Mouse (Mus musculus) intestine, embryonic 16.5 days (tissue): Measurements from ENCODE around the gene Itgb3. TPM values are rescaled to one million over a fixed set of nuclear protein-coding genes. Genes with fewer than 3 reads are reported as not detected.
A peak's percentile ranks its signal among the peaks of the same experiment; 100 is the strongest.

ENCODE experiments used
- ATAC-seq: fragments of 200-750 bp; cut with Nextera tagmentation; 2 replicates; pipeline ENCODE4 v1.8.0; 2017; ENCODE audit warnings: moderate TSS enrichment, moderate library complexity
- H3K27ac ChIP-seq: fragments of 300-500 bp; sonication (generic); 2 replicates; pipeline ENCODE4 v1.5.1; 2014; ENCODE audit warnings: mild to moderate bottlenecking, low read length
- H3K27me3 ChIP-seq: fragments of 300-500 bp; sonication (generic); replicated peaks from 2 replicates; pipeline ENCODE4 v1.6.1; 2014; ENCODE audit warnings: low read length, control low read depth, mixed read lengths; ENCODE audit not compliant: control insufficient read depth, insufficient read depth
- H3K36me3 ChIP-seq: fragments of 300-500 bp; sonication (generic); 2 replicates; pipeline ENCODE4 v1.6.1; 2014; ENCODE audit warnings: low read length, control low read depth; ENCODE audit not compliant: control insufficient read depth, insufficient read depth
- H3K4me1 ChIP-seq: fragments of 300-500 bp; sonication (generic); 2 replicates; pipeline ENCODE4 v1.6.1; 2014; ENCODE audit warnings: low read length, control low read depth, mixed read lengths; ENCODE audit not compliant: control insufficient read depth, insufficient read depth
- H3K4me2 ChIP-seq: fragments of 300-500 bp; sonication (generic); 2 replicates; pipeline ENCODE4 v1.6.1; 2014; ENCODE audit warnings: low read depth, low read length, control low read depth
- H3K4me3 ChIP-seq: fragments of 300-500 bp; sonication (generic); 2 replicates; pipeline ENCODE4 v1.5.1; 2014; ENCODE audit warnings: mild to moderate bottlenecking, low read length
- H3K9ac ChIP-seq: fragments of 300-500 bp; sonication (generic); 2 replicates; pipeline ENCODE4 v1.6.1; 2014; ENCODE audit warnings: low read depth, low read length
- H3K9me3 ChIP-seq: fragments of 300-500 bp; sonication (generic); 2 replicates; pipeline ENCODE4 v1.6.1; 2016; ENCODE audit warnings: low read length, control low read depth; ENCODE audit not compliant: control insufficient read depth
- WGBS: fragments of 180-500 bp; shearing (Covaris S2); extraction: QIAGEN DNeasy Blood & Tissue Kit; methylation state at CpG from one replicate; pipeline ENCODE4 v1.1.7; 2014; 5-methylcytosine and 5-hydroxymethylcytosine counted together
- polyA plus RNA-seq: library from polyadenylated mRNA; unstranded; fragments of >200 nt; fragmentation: Nextera tagmentation; extraction: Ambion mirVana; gene quantifications from 2 replicates; pipeline ENCODE4 v1.2.1, GENCODE M21; 2015

Gene Itgb3
- polyA plus RNA-seq, 1 experiment from 2014 or later = 4.9 TPM

DNA sequence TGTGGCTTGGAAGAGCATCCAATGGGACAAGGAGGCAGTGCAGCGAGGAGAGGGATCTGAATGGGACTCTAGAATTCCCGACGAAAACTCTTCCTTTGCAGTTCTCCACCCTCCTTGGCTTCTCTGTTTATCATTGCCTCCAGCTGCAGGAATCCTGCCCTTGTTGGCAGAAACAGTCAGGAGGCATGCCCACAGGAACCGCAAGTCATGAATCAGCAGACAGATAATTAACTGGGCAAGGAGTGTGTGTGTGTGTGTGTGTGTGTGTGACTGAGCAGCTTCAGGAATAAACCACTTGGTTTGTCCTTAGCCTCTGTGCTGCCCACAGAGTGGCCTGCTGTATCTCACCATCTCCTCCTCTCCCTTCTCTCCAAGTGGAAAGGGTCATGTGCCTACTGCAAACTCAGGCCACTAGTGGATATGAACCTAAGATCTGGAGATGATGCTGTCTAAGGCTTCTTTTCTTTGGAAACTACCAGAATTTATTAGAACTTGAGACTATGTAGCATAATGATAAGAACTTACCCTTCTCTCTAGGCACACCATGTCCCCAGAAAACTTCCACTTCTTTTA lies 3.9 kb downstream of the Itgb3 start:
- no peak for ATAC-seq
- no peaks in the 10 kb centered on the region for H3K36me3 ChIP-seq
- H3K27me3 ChIP-seq = no peaks in the 10 kb centered on the region
- no peak overlapping the region; the same call in 1 of the 2 replicates for H3K27ac ChIP-seq
- no peak overlapping the region for H3K4me2 ChIP-seq
- no peaks in the 10 kb centered on the region for H3K9me3 ChIP-seq
- no peak overlapping the region for H3K9ac ChIP-seq
- H3K4me3 ChIP-seq = no peak overlapping the region
- peaks cover 5% of the 10 kb centered on the region for H3K4me1 ChIP-seq
- 38% methylated on average over 4 of the region's 4 CpGs for WGBS

DNA sequence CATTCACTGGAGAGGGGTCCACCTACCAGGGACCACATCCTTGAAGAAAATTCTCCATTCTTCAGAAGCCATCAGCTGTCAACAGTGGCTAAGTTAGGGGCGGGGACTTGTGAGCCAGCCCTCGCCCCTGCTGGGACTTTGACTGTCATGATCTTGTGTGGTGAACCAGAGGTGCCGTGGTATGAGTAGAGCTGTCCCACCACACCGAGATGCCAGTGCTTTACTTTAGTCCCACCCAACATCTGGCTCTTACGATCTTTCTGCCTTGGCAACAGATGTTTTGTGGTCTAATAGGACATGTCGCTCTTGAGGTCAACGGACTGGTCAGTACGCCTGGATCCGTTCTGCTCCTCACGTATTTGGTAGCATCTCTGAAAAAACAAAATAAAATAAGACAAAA lies 5.8 kb downstream of the Itgb3 start:
- Histone ChIP-seq H3K4me2 (no peak overlapping the region), H3K36me3 (no peaks in the 10 kb centered on the region), H3K27ac (no peak overlapping the region), H3K4me3 (no peak overlapping the region), H3K27me3 (no peaks in the 10 kb centered on the region), H3K9me3 (no peaks in the 10 kb centered on the region), H3K4me1 (peaks cover under 1% of the 10 kb centered on the region; the same call in 1 of the 2 replicates), H3K9ac (no peak overlapping the region)
- no peak for ATAC-seq
- WGBS = 79% methylated on average over 10 of the region's 10 CpGs

DNA sequence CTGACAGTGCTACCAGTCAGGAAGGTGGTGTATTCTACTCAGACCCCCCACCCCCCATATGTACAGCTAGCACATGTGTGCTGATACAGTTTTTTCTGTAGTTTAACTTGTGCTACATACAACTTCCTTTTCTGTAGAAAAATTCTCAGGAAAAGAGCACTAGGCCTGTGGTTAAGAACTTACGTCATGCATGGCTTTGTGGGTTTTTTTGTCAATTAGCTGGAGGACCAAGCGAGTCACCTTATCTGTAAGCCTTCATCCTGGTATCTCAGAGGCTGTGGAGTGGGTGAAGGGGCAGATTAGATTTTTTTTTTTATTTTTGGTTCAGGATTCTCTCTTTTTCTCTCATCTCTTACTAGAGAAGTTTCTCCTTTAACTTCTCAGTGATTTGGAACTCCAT lies 6.3 kb downstream of the Itgb3 start:
- Histone ChIP-seq H3K4me1 (no peaks in the 10 kb centered on the region), H3K27me3 (no peaks in the 10 kb centered on the region), H3K9ac (no peak overlapping the region), H3K9me3 (no peaks in the 10 kb centered on the region), H3K36me3 (no peaks in the 10 kb centered on the region), H3K27ac (no peak overlapping the region), H3K4me2 (no peak overlapping the region), H3K4me3 (no peak overlapping the region)
- no peak for ATAC-seq
- WGBS = 78% methylated on average over 2 of the region's 2 CpGs

DNA sequence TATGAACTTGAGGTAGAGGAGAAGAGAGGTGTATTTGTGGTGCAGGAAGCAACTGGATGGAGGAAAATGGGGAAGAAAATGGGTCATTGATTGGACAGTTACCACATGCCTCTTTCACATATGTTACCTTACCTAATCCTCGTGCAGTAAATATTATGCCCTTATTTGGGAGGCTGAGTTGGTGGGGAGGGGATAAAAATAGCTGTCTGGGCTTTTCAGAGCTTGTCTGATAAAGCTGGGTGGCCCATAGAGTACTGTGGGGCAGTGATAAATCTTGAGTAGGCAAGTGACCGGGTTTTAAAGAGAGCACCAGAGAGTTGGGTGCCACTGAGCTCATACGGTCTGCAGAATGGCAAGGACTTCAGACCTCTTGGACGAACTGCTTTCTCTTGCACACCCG lies 8.4 kb downstream of the Itgb3 start:
- no peaks in the 10 kb centered on the region for H3K36me3 ChIP-seq
- no peak overlapping the region for H3K27ac ChIP-seq
- ATAC-seq = no peak
- H3K9ac ChIP-seq = no peak overlapping the region
- H3K4me2 ChIP-seq = no peak overlapping the region
- 51% methylated on average over 5 of the region's 5 CpGs for WGBS
- H3K4me3 ChIP-seq = no peak overlapping the region
- H3K4me1 ChIP-seq = no peaks in the 10 kb centered on the region
- no peaks in the 10 kb centered on the region for H3K27me3 ChIP-seq
- H3K9me3 ChIP-seq = no peaks in the 10 kb centered on the region

DNA sequence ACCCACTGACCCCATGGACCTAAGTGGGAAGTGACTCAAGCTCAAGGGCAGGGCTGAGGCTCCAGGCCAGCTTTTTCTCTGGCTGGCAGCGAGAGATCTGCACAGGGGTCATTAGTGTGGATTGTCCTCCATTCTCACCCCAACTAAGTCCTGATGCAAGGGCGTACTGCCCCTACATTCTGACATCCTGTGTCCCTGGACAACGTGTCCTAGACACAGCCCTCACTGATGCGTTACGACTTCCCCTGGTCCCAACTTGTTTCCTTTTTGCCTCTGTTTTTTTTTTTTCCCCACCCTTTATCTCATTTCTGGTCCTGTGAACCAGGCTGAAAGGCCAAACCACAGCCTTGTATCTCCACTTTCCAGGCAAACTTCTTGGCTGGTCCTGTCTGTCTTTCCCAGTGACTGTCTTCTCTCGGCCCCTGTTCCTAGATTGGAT lies 10.9 kb downstream of the Itgb3 start:
- H3K4me1 ChIP-seq = peaks cover 9% of the 10 kb centered on the region; the same call in 1 of the 2 replicates
- no peaks in the 10 kb centered on the region for H3K36me3 ChIP-seq
- ATAC-seq = no peak
- H3K9me3 ChIP-seq = no peaks in the 10 kb centered on the region
- no peak overlapping the region for H3K9ac ChIP-seq
- WGBS = 78% methylated on average over 6 of the region's 6 CpGs
- no peak overlapping the region for H3K27ac ChIP-seq
- no peak overlapping the region for H3K4me2 ChIP-seq
- no peaks in the 10 kb centered on the region for H3K27me3 ChIP-seq
- H3K4me3 ChIP-seq = no peak overlapping the region

DNA sequence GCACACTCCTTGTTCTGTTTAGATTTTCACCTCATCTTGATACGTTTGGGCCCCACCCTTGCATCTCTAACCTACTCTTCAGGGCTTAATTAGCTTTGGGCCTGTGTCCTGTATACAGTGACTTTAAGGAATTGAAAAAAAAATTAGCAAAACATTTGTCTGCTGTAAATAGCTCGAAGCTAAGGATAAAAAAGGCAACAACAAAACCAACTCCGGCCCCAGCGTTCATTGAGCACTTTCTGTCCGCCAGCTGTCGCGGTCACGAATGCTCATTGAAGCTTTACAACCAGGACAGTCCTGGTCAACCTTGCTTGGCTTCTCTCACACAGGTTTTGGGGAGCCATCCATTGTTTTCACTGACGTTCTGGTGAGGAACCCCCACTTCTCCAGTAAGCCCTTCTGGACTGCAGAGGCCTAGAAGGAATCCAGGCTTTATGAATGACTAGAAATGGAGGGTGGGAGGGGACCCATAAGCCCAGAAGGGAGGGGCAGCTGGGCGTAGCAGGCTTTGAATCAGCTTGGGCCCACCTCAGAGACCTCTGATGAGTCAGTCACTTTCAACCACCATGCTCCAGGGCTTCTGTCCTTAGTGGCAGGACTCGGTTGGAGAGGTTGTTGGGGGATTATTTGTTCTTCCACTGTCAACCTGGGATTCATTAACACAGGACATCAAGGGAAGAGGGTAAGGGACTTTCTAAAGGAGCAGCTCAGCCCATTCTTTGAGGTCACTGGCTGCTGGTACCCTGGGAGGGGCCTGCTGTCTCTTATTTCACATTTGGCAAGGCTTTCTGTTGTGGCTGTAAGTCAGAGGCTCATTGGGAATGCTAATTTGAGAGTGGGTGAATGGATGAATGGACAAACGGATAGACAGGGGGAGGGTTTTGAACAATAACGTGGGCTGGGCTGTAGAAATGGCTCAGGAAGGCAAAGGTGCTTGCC lies 11.6 kb downstream of the Itgb3 start:
- no peaks in the 10 kb centered on the region for H3K36me3 ChIP-seq
- no peak overlapping the region for H3K4me3 ChIP-seq
- H3K4me1 ChIP-seq = peaks cover 9% of the 10 kb centered on the region; the same call in 1 of the 2 replicates
- H3K27me3 ChIP-seq = no peaks in the 10 kb centered on the region
- WGBS = 72% methylated on average over 13 of the region's 13 CpGs
- no peak overlapping the region for H3K27ac ChIP-seq
- H3K9me3 ChIP-seq = no peaks in the 10 kb centered on the region
- ATAC-seq = no peak
- no peak overlapping the region for H3K9ac ChIP-seq
- no peak overlapping the region for H3K4me2 ChIP-seq

DNA sequence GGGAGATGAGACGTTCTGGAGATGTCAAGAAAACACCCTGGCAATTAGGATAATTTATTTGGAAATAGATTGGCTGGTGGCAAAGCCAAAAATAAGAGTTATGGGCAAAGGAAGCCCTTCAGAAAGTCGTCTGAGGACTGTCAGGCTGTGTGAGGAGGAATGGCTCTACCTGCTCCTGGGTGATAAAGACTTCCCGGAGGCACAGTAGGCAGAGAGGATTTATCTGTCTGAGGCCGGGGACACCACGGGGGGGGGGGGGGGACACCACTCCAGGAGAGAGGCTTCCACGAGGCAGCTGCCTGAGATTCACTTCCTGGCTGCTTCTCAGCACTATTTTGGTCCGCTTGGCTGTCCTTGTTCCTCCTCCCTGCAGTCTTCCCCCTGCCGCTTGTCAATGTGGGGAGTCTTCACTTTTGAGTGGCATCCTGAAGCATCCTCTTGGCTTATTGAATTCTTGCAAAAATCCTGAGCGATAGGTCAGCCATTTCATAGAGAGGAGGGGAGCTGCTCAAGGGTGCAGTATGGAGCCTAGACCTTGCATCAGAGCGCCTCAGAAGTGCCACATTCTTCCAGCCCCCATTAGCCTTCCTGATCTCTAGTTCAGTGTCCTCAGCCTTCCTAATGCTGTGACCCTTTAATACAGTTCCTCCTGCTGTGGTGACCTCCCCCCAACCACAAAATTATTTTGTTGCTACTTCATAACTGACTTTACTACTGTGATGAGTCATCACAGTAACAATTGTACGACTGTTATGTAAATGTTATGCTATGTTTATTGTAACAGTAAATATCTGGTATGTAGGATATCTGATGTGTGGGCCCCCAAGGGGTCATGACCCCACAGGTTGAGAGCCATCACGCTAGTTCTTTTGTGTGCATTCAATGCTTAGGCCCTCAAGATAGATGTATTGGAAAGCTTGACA lies 14.5 kb downstream of the Itgb3 start:
- Histone ChIP-seq H3K4me2 (no peak overlapping the region), H3K4me1 (peaks cover 28% of the 10 kb centered on the region), H3K27me3 (no peaks in the 10 kb centered on the region), H3K9me3 (no peaks in the 10 kb centered on the region), H3K36me3 (no peaks in the 10 kb centered on the region), H3K9ac (peak overlapping the region; percentile 25; the same call in 1 of the 2 replicates), H3K27ac (no peak overlapping the region; the same call in 1 of the 2 replicates), H3K4me3 (no peak overlapping the region)
- ATAC-seq = no peak
- 40% methylated on average over 10 of the region's 12 CpGs for WGBS

DNA sequence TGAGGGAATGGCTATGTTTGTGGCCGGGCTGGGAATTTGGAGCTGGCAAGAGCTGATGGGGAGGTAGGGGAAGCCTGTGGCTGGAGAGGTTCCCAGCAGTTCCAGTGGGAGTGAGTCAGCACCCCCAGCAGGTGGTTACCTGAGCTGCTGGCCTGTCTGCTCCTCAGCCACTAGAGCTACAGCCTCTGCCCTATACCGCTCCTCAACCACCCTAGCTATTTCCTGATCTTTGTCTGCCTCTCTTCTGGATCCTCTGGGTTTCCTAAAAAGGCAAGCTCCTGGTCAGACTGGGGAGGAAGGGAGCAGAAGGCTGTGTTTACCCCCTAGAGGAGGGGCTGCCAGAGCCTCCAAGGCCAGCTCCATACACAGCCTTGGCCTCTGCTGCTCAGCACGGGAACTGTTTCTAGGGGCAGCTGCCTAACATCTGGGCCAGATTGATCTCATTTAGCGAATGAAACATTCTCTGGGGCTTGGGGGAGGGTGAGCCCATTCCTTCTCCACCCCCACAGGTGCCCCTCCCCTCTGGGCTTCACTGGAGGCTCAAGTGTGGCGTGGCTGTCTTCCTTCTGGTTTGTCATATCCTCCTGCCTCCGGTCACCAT lies 17.1 kb downstream of the Itgb3 start:
- Histone ChIP-seq H3K9me3 (no peaks in the 10 kb centered on the region), H3K27me3 (no peaks in the 10 kb centered on the region), H3K4me2 (no peak overlapping the region), H3K4me3 (no peak overlapping the region), H3K27ac (peak overlapping the region; percentile 89), H3K4me1 (peaks cover 31% of the 10 kb centered on the region), H3K36me3 (no peaks in the 10 kb centered on the region), H3K9ac (0 out of 2 replicates have a peak overlapping the region, but pooled peaks have one; percentile 12)
- WGBS = 28% methylated on average over 6 of the region's 6 CpGs
- peak; percentile 86 for ATAC-seq
